Mouse (Mus musculus): ENCODE measurements around the gene Mapkbp1. TPM values are rescaled to one million over a fixed set of nuclear protein-coding genes. Genes with fewer than 3 reads are reported as not detected.

Mapkbp1 gene
- total RNA-seq (2021), result 10 to 100 TPM; 39.3 to 40.4 TPM
- long read RNA-seq, full-length matches to known transcripts, result 1 of 12 reads
- long read RNA-seq, partial matches to known transcripts, result 7 of 12 reads
- long read RNA-seq, other reads (novel, unspliced or antisense), result 4 of 12 reads

GRCm38 (mm10) chr2:119972537-119972879, at the start of gene Mapkbp1:
Mapkbp1 (plus strand) TSS chr2:119972699.
- DNase-seq (ENCODE audit: low spot score in 2 of 2), result no peak

GRCm38 (mm10) chr2:119970571-119970970, 1.9 kb upstream of the Mapkbp1 start:
- DNase-seq (ENCODE audit: low spot score in 2 of 2), result peak in 1 of 2 experiments; percentile 70

GRCm38 (mm10) chr2:119971316-119971715, 1.2 kb upstream of the Mapkbp1 start:
- DNase-seq (ENCODE audit: low spot score in 2 of 2), result no peak

- DNase-seq (ENCODE audit: low spot score in 2 of 2), result peak; percentile 96 to 98
These were observed 512 bp upstream of the Mapkbp1 start for GRCm38 (mm10) chr2:119971837-119972536.

- peak in 1 of 2 experiments; percentile 19 for DNase-seq (ENCODE audit: low spot score in 2 of 2)
These were observed 8.0 kb downstream of the Mapkbp1 start for GRCm38 (mm10) chr2:119980343-119980986.

- no peak for DNase-seq (ENCODE audit: low spot score in 2 of 2)
These were observed 9.1 kb downstream of the Mapkbp1 start for GRCm38 (mm10) chr2:119981631-119982030.

- no peak for DNase-seq (ENCODE audit: low spot score in 2 of 2)
These were observed 13.4 kb downstream of the Mapkbp1 start for GRCm38 (mm10) chr2:119985871-119986270.

GRCm38 (mm10) chr2:119986369-119986768, 13.9 kb downstream of the Mapkbp1 start:
- no peak for DNase-seq (ENCODE audit: low spot score in 2 of 2)

GRCm38 (mm10) chr2:119987441-119987840, 14.9 kb downstream of the Mapkbp1 start:
- DNase-seq (ENCODE audit: low spot score in 2 of 2), result no peak

GRCm38 (mm10) chr2:119988952-119989351, 16.5 kb downstream of the Mapkbp1 start:
- DNase-seq (ENCODE audit: low spot score in 2 of 2), result no peak

GRCm38 (mm10) chr2:119990881-119991280, 18.4 kb downstream of the Mapkbp1 start:
- DNase-seq (ENCODE audit: low spot score in 2 of 2), result no peak

- DNase-seq (ENCODE audit: low spot score in 2 of 2), result no peak
These were observed 19.9 kb downstream of the Mapkbp1 start for GRCm38 (mm10) chr2:119992349-119992748.

GRCm38 (mm10) chr2:119993515-119993914, 21.0 kb downstream of the Mapkbp1 start:
- DNase-seq (ENCODE audit: low spot score in 2 of 2), result no peak

- DNase-seq (ENCODE audit: low spot score in 2 of 2), result no peak
These were observed 22.3 kb downstream of the Mapkbp1 start for GRCm38 (mm10) chr2:119994839-119995238.

GRCm38 (mm10) chr2:119995391-119996281, 23.1 kb downstream of the Mapkbp1 start:
- DNase-seq (ENCODE audit: low spot score in 2 of 2), result no peak

- DNase-seq (ENCODE audit: low spot score in 2 of 2), result no peak
These were observed 24.9 kb downstream of the Mapkbp1 start for GRCm38 (mm10) chr2:119997354-119997753.

- no peak for DNase-seq (ENCODE audit: low spot score in 2 of 2)
These were observed 27.2 kb downstream of the Mapkbp1 start for GRCm38 (mm10) chr2:119999731-120000130.

GRCm38 (mm10) chr2:120000882-120001584, 28.5 kb downstream of the Mapkbp1 start:
- no peak for DNase-seq (ENCODE audit: low spot score in 2 of 2)

- no peak for DNase-seq (ENCODE audit: low spot score in 2 of 2)
These were observed 29.5 kb downstream of the Mapkbp1 start for GRCm38 (mm10) chr2:120001956-120002355.

- no peak for DNase-seq (ENCODE audit: low spot score in 2 of 2)
These were observed 31.5 kb downstream of the Mapkbp1 start for GRCm38 (mm10) chr2:120003970-120004369.

GRCm38 (mm10) chr2:120006696-120007095, 34.2 kb downstream of the Mapkbp1 start:
- DNase-seq (ENCODE audit: low spot score in 2 of 2), result no peak

All from layer of hippocampus, adult 18-20 months (tissue).